Mouse (Mus musculus): ENCODE results near the gene Phykpl.

Phykpl gene

DNA sequence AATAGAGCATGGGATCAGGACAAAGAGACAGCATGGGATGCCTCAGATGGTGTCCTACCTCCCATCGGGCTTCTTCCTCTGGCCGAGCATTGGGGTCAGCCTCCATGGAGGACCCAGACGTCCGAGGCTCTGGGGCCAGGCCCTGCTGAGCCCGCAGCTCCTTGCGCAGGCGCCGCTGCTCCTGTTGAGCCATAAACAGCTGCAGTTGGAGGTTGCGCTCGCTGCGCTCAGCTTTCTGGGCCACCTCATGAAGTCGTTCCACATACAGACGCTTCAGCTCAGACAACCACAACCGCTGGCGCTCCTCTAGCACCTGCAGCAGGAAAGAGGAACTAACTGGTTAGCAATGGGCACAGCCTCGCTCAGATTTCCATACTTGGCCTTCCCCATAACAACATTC lies 59.7 kb downstream of the Phykpl start:
- DNase-seq (ENCODE audit: low spot score in 2 of 2), result peak; percentile 38 to 61

DNA sequence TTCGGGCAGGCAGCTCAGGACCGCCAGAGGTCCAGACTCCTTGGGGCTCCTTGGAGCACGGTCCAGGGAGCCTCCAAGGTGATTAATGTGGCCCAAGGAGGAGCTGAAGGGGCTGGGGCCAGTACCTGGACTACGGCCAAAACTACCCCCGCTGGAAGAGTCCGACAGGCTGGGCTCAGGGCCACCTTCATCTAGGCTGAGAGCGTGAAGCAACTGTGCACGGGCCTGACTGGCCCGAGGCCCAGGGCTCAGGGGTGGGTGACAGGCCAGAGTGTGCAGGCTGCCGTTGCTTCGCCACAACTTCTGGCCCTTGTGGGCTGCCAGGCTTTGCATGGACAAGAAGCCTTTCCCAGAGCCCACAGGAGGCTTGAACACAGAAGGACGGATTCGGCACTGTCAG lies 60.7 kb downstream of the Phykpl start:
- no peak for DNase-seq (ENCODE audit: low spot score in 2 of 2)

- DNase-seq (ENCODE audit: low spot score in 2 of 2), result no peak
These were observed 61.7 kb downstream of the Phykpl start for GRCm38 (mm10) chr11:51646245-51646644.

DNA sequence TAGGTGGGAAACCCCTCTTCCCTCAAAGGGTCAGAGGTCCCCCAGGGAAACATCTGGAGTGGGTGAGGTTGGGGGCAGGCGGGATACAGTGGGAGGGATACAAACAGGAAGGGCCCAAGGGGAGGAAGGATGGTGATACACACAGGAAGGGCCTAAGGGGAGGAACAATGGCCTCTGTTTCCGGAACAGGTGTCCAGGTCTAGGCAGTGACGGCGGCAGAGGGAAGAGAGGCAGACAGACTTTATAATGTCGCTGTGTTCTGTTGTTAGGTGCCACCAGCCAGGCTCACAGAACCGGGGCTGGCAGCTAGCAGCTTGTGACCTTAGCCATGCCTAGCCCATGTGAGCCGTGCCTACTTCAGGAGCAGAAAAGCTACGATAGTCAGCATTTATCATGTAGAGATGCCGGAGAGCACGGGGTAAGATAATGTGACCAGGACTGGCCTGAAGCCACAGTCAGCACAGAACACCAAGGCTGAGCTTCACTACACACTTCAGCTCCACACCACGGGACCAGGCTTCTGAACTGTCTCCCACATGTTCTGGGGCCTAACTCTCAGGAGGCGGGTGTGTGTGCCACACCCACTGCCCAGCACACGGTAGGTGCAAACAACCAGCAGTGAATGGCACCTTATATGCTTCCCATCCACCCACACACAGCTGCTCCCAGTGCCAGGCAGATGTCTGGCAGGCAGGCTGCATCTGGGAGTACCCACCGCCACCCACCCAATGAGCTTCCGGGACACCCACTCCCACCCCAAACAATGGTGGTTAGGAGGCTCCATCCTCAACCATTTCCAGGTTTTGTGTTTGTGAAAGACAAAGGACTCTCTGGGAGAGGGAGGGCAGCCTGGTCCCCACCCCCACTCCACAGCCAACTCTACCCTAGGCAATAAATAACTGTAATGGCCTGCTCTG lies 62.5 kb downstream of the Phykpl start:
- no peak for DNase-seq (ENCODE audit: low spot score in 2 of 2)

GRCm38 (mm10) chr11:51648566-51648965 lies 64.0 kb downstream of the Phykpl start:
- DNase-seq (ENCODE audit: low spot score in 2 of 2), result no peak

DNA sequence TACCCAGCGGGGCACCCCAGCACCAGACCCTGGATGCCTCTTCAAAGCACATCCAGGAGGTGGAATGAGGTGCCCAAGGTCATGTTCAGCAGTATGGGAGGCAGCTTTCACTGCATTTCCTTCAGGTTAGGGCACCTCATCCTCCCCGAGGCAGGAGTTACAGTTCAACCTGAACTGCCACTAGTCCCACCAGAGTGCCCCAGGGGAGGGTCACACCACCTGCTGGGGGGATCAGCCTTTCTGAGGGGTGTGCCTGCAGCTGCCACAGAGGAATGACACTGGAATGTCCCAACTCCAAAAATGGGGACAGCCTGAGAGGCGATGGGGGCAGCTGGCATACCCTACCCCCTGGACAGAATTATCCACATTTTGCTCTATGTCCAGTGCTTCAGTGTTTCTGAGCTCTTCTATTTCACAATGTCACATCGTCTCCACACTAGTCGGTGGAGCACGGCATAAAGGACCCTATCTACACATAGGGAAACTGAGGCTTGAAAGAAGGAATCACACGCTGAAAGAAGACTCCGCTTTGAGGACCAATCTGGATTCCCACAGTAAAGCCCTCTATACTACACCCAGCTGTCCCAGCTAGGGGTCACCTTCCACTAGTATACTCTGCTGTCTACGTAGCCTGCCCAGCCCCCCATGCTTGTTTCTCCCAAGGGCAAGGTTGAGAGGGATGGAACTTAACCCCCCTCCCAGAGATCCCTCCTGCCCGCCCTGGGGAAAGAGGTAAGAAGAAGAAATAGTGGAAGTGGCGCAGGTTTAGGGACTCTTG lies 64.7 kb downstream of the Phykpl start:
- DNase-seq (ENCODE audit: low spot score in 2 of 2), result no peak

GRCm38 (mm10) chr11:51649889-51650199 lies 65.3 kb downstream of the Phykpl start:
- no peak for DNase-seq (ENCODE audit: low spot score in 2 of 2)

GRCm38 (mm10) chr11:51650261-51650660 lies 65.7 kb downstream of the Phykpl start:
- no peak for DNase-seq (ENCODE audit: low spot score in 2 of 2)

GRCm38 (mm10) chr11:51650691-51651515 lies 66.3 kb downstream of the Phykpl start, which contains the start of the genes N4bp3 and D930048N14Rik:
Gene N4bp3 (minus strand): TSS chr11:51650842.
Gene D930048N14Rik (plus strand): TSS chr11:51650954.
- peak; percentile 51 to 66 for DNase-seq (ENCODE audit: low spot score in 2 of 2)

DNA sequence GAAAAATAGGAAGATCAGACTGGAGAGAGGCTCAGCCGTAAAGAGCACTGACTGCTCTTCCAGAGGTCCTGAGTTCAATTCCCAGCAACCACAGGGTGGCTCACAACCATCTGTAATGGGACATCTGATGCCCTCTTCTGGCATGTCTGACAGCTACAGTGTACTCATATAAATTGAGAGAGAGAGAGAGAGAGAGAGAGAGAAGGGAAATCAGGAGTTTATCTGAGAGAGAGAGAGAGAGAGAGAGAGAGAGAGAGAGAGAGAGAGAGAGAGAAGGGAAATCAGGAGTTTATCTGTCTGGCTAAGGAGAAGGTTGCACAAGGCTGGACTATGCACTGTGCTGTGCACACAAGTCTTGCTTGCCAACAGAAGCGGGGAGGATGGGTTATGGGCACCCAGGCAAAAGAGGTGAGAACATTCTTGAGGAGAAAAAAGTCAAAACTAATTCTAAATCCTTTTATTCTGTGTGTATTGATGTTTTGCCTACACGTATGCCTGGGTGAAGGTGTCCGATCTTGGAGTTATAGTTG lies 68.4 kb downstream of the Phykpl start:
- DNase-seq (ENCODE audit: low spot score in 2 of 2), result no peak

- DNase-seq (ENCODE audit: low spot score in 2 of 2), result no peak
These were observed 69.2 kb downstream of the Phykpl start for GRCm38 (mm10) chr11:51653736-51654135.

Measured in spleen, postnatal 14 days (tissue).